Mouse (Mus musculus) E14TG2a.4 (cell line): Measurements from ENCODE around the gene Hnrnph3.

Experiments used
- H3K27me3 ChIP-seq: 2 replicates; pipeline ENCODE4 v1.6.1; 2014; ENCODE audit warnings: low read length, control low read depth; ENCODE audit not compliant: insufficient read depth
- H3K36me3 ChIP-seq: 2 replicates; pipeline ENCODE4 v1.6.1; 2014; ENCODE audit warnings: low read length, control low read depth; ENCODE audit not compliant: insufficient read depth
- H3K4me1 ChIP-seq: replicated peaks from 2 replicates; pipeline ENCODE4 v1.6.1; 2014; ENCODE audit warnings: low read depth, low read length, control low read depth
- H3K4me3 ChIP-seq: replicated peaks from 2 replicates; pipeline ENCODE4 v1.5.1; 2014; ENCODE audit warnings: mild to moderate bottlenecking, low read length
- H3K9me3 ChIP-seq: 2 replicates; pipeline ENCODE4 v1.6.1; 2014; ENCODE audit warnings: low read length, control low read depth
- CTCF ChIP-seq: conservative IDR thresholded peaks from 2 replicates; pipeline ENCODE4 v1.5.1; 2014; ENCODE audit warnings: low read length
- NANOG ChIP-seq: IDR thresholded peaks from 2 replicates; pipeline ENCODE4 v1.6.1; 2014; ENCODE audit warnings: borderline replicate concordance, low read length, mixed read lengths
- POU5F1 ChIP-seq: IDR thresholded peaks from 2 replicates; pipeline ENCODE4 v1.6.1; 2014; ENCODE audit warnings: low read length, borderline replicate concordance

Hnrnph3 gene

DNA sequence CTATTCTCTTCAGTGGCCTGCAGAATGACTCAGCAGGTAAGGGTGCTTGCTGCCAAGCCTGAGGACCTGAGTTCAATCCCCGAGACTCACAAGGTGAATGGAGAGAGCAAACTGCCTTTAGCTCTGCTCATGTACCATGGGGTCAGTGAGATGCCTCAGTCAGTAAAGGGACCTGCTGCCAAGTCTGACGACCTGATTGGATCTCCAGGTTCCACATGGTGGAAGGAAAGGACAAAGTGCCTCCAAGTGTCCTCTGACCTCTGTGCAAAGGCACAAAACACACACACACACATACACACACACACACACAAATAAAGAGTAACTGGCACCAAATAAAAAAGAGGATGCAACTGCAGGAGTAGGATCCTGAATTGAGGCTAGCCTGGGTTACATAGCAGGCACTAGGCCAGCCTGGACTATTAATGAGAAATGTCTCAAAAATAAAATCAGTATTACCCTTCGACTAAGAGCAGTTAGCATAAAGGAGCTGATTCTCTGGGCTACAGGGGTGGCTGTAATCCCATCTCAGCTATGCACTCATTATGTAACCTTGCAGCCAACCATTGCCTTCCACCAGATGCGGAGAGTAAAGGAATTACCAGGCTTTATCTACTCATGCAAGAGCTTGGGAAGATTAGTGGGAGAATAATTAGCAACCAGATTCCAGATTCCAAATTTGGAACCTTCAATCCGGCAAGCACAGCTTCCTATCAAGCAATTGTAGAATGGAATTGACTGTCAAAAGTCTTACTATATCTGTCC, 16.0 kb upstream of the Hnrnph3 start:
- TF ChIP-seq POU5F1 = no peak
- H3K4me1 ChIP-seq = 0 out of 2 replicates have a peak, but pooled peaks cover 3% of the 10 kb centered on the region
- H3K9me3 ChIP-seq = no peaks in the 10 kb centered on the region
- no peak overlapping the region for H3K4me3 ChIP-seq
- H3K27me3 ChIP-seq = peaks cover 9% of the 10 kb centered on the region
- H3K36me3 ChIP-seq = no peaks in the 10 kb centered on the region

DNA sequence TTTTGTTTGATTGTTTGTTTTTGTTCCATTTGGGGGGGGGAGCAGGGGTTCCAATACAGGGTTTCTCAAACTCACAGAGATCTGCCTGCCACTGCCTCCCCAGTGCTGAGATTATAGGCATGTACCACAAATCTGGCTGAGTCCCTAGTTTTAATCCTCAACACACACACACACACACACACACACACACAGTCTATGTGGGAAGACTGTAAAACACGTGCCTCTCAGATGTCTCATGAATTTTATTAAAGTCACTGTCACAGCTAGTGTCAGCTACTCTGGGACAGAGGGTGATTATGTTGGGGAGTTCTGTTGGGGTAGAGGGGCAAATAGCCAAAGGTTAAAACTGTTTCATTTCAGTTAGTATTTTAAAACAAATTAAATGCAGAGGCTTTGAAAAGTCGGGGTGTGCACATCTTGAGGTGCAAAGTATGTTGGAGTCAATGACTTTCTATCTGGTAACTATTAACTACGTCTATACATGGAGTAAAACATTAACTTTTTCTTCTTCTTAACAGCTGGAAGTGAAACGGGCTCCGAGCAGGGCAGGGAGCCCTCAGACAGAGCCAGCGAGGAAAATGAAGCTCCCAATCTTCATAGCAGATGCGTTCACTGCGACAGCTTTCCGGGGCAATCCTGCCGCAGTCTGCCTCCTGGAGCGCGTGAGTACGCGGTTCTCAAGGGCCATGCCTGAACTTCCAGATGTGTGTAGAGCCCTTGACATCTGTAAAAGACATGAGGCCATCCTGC, 14.7 kb upstream of the Hnrnph3 start:
- Histone ChIP-seq H3K36me3 (no peaks in the 10 kb centered on the region), H3K9me3 (no peaks in the 10 kb centered on the region), H3K4me3 (peak overlapping the region; percentile 57), H3K4me1 (0 out of 2 replicates have a peak, but pooled peaks cover 3% of the 10 kb centered on the region), H3K27me3 (peaks cover 9% of the 10 kb centered on the region)
- no peak for TF ChIP-seq NANOG
- TF ChIP-seq POU5F1 = no peak
- TF ChIP-seq CTCF = no peak

DNA sequence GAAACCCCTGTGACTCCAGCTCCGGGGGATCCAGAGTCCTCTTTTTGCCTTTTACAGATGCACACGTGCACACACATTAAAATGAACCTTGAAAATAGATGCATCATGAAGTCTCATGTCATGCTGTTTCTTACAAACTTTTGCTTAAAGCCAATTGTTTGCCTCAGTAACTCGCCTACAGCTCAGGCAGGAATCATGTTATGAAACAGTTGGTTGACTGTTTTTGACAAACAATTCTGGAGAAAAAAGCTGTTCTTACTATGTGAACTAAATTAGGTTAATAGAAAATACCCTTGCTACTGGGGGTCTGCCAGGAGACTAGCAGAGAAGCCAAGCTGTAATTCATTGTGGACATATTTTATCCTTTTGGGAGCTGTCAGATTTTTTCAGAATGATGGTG, 8.9 kb upstream of the Hnrnph3 start:
- no peaks in the 10 kb centered on the region for H3K9me3 ChIP-seq
- H3K4me3 ChIP-seq = no peak overlapping the region
- no peak for TF ChIP-seq POU5F1
- TF ChIP-seq CTCF = no peak
- TF ChIP-seq NANOG = no peak
- peaks cover 10% of the 10 kb centered on the region for H3K4me1 ChIP-seq
- H3K36me3 ChIP-seq = no peaks in the 10 kb centered on the region
- H3K27me3 ChIP-seq = peaks cover 3% of the 10 kb centered on the region

DNA sequence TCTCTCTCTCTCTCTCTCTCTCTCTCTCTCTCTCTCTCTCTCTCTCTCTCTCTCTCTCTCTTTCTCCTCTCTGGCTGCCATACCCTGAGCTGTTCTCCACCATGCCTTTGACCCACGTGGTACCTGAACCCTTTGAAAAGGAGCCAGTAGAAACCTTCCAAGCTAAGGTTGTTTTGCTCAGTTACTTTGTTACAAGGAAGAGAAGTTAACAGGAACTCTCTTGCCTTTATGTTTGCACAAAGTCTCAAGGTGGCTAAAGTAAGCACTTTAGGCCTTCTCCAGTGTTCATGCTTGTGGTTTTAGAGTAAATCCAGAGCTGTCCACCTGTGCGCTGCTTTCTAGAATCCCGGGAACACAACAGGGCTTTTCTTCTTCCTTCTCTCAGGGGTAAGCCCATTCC, 8.2 kb upstream of the Hnrnph3 start:
- Histone ChIP-seq H3K4me3 (no peak overlapping the region), H3K9me3 (no peaks in the 10 kb centered on the region), H3K27me3 (no peaks in the 10 kb centered on the region; the same call in 1 of the 2 replicates), H3K36me3 (no peaks in the 10 kb centered on the region), H3K4me1 (peaks cover 12% of the 10 kb centered on the region)
- TF ChIP-seq POU5F1 = no peak
- TF ChIP-seq CTCF = no peak
- no peak for TF ChIP-seq NANOG

DNA sequence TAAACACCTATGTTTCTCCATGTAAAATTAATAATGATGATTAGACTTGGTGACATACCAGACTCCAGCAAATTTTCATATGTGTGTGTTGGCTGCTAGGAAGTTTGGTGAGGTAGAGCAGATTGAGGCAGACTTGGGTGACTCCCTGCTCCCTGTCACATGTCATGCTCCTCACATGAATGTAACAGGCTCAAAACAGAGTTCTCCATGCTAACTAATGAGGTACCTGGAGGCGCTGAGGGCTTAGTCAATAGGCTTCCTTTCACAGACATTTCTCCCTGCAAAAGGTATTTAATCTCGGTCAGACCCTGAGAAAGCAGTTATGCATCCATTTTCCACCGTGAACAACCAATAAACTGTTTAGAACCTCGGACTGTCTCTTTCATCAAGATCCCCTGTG, 4.4 kb upstream of the Hnrnph3 start:
- TF ChIP-seq NANOG (no peak), CTCF (no peak), POU5F1 (no peak)

DNA sequence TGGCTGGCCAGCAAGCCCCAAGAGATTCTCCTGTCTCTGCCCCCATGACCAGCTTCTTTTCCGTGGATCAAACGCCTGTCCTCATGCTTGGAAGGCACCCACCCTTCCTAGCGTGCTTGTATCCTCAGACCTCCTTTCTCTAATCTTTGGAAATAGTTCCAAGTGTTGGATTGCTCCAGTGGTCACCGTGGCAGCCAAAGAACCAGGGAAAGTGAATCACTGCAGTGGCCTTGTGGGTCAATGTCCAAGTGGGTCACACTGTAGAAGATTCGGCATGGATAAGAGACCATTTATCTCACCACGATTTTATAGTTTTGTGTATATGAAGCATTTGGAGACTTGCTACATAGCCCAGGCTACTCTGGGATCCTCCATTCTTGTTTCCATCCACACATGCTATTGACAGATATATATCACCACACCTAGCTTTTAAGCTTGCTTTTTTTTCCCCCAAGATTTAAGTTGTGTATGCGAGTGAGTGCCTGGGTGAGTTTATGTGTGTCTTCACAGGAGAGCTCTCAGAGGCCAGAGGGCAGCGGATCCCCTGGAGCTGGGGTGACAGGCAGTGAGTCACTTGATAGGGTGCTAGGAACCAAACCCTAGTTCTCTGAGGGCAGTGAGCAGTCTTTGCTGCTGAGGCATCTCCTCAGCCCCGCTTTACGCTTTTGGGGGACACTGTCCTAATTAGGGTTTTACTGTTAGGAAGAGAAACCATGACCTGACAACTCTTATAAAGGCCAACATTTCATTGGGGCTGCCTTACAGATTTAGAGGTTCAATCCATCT, 3.6 kb upstream of the Hnrnph3 start:
- H3K36me3 ChIP-seq = peaks cover 3% of the 10 kb centered on the region; the same call in 1 of the 2 replicates
- H3K4me3 ChIP-seq = no peak overlapping the region
- TF ChIP-seq NANOG = no peak
- no peak for TF ChIP-seq CTCF
- TF ChIP-seq POU5F1 = no peak
- H3K4me1 ChIP-seq = peaks cover 36% of the 10 kb centered on the region
- no peaks in the 10 kb centered on the region for H3K27me3 ChIP-seq
- no peaks in the 10 kb centered on the region for H3K9me3 ChIP-seq

More for the DNA sequence above, 4.4 kb upstream of the Hnrnph3 start:
- H3K27me3 ChIP-seq = no peaks in the 10 kb centered on the region
- peaks cover 3% of the 10 kb centered on the region; the same call in 1 of the 2 replicates for H3K36me3 ChIP-seq
- no peaks in the 10 kb centered on the region for H3K9me3 ChIP-seq
- H3K4me1 ChIP-seq = peaks cover 36% of the 10 kb centered on the region
- H3K4me3 ChIP-seq = no peak overlapping the region

DNA sequence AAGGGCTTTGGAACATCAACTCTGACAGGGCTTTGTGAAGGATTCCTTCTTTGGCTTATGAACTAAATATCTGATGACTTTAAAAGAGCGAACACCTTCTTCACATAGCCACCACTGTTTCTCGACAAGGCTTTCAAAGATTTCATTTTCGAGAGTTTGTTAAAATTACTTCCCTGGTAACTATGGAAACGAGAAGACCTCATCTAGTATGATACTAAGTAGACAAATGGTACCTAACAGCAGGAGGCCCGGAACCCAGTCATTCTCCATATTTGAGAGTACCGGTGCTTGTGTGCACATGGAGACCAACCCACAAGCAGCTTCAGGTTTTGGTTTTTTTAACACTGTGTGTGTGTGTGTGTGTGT, 2.8 kb upstream of the Hnrnph3 start:
- Histone ChIP-seq H3K27me3 (no peaks in the 10 kb centered on the region), H3K36me3 (peaks cover 3% of the 10 kb centered on the region; the same call in 1 of the 2 replicates), H3K9me3 (no peaks in the 10 kb centered on the region), H3K4me1 (peaks cover 44% of the 10 kb centered on the region), H3K4me3 (no peak overlapping the region)
- TF ChIP-seq POU5F1 (no peak), CTCF (no peak), NANOG (no peak)
